26 mouse cellular contexts compared by ENCODE assay signal in the genomic region with DNA sequence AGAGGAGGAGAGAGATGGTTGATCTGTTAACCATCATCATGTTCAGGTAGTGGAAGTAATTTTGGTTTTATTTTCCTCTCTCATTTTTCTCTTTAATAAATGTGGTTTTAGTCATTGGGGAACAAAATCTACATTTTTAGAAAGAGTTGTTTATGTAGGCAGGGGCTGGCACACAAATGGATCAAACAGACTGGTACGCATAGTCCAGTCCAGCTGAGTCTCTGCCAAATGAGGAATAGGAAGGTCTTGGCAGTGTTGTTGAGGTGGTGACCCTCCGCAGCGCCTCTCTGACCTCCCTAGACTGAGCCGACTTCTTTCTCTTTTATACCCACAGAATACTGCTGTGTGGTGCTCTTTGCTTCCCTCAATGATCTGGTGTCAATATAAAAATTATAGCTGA. TPM values are rescaled to one million over a fixed set of nuclear protein-coding genes. Genes with fewer than 3 reads are reported as not detected.
"Had no signal": no experiment of that assay in that cellular context is flagged by ENCODE, and none has a peak within 500 bp of the region (broad histone marks: within the 10 kb centered on the region; RNA-seq: fewer than 3 reads in every experiment).

No protein-coding gene starts in this region.

- H3K27me3 ChIP-seq: heart, embryonic 12.5 days; hindbrain, embryonic 12.5 days; intestine, embryonic 15.5 days; kidney, embryonic 15.5 days; limb, embryonic 12.5 days had no signal

- ATAC-seq: hindbrain, embryonic 16.5 days; inflammation-experienced regulatory T-cells, adult 6 months; intestine, embryonic 15.5 days; intestine, postnatal 0 days; liver, embryonic 12.5 days had no signal

- H3K4me2 ChIP-seq: heart, embryonic 12.5 days; hindbrain, embryonic 12.5 days; hindbrain, embryonic 14.5 days; intestine, embryonic 15.5 days; kidney, embryonic 15.5 days; limb, embryonic 12.5 days; liver, embryonic 12.5 days had no signal

- H3K27ac ChIP-seq: gastrocnemius, adult 2 months; heart, embryonic 10.5 days; hindbrain, embryonic 10.5 days; hindbrain, embryonic 12.5 days; hindbrain, embryonic 14.5 days; intestine, embryonic 15.5 days; kidney, embryonic 15.5 days; kidney, postnatal 0 days; left cerebral cortex, adult 2 months; limb, embryonic 10.5 days; limb, embryonic 12.5 days; liver, embryonic 12.5 days; liver, embryonic 14.5 days had no signal

- H3K36me3 ChIP-seq: heart, embryonic 10.5 days; heart, embryonic 12.5 days; hindbrain, embryonic 10.5 days; hindbrain, embryonic 12.5 days; intestine, embryonic 15.5 days; kidney, embryonic 15.5 days; limb, embryonic 10.5 days; limb, embryonic 12.5 days; liver, embryonic 12.5 days had no signal

- DNase-seq: gastrocnemius, adult 2 months; gastrocnemius, postnatal 10 days; gastrocnemius, postnatal 25 days; heart, adult 18-20 months; heart, postnatal 10 days; heart, postnatal 4 days; kidney, adult 8-10 months; kidney, postnatal 4 days; liver had no signal

- H3K4me1 ChIP-seq: heart, embryonic 10.5 days; heart, embryonic 12.5 days; hindbrain, embryonic 10.5 days; hindbrain, embryonic 12.5 days; intestine, embryonic 15.5 days; limb, embryonic 10.5 days; limb, embryonic 12.5 days; liver, embryonic 12.5 days had no signal

- H3K9me3 ChIP-seq: heart, embryonic 10.5 days; heart, embryonic 12.5 days; hindbrain, embryonic 10.5 days; hindbrain, embryonic 12.5 days; intestine, embryonic 15.5 days; kidney, embryonic 15.5 days; limb, embryonic 10.5 days; limb, embryonic 12.5 days; liver, embryonic 12.5 days had no signal

- H3K9ac ChIP-seq: heart, embryonic 12.5 days; hindbrain, embryonic 12.5 days; hindbrain, embryonic 14.5 days; intestine, embryonic 15.5 days; kidney, embryonic 15.5 days; limb, embryonic 12.5 days; liver, embryonic 12.5 days; liver, embryonic 14.5 days had no signal

- H3K4me3 ChIP-seq: gastrocnemius, adult 2 months; heart, embryonic 10.5 days; heart, embryonic 12.5 days; hindbrain, embryonic 10.5 days; hindbrain, embryonic 12.5 days; intestine, embryonic 15.5 days; kidney, embryonic 15.5 days; left cerebral cortex, adult 2 months; limb, embryonic 10.5 days; limb, embryonic 12.5 days; liver, embryonic 12.5 days had no signal

RNA-seq across cellular contexts. Expression of a gene that starts 19.0 kb away (rescaled TPM):
- total RNA-seq: granulocyte monocyte progenitor cell, adult 5-6 weeks had no signal
- polyA plus RNA-seq: inflammation-experienced regulatory T-cells, adult 6 months had no signal
